ENCODE assay signal across 8 mouse cellular contexts in the genomic region with DNA sequence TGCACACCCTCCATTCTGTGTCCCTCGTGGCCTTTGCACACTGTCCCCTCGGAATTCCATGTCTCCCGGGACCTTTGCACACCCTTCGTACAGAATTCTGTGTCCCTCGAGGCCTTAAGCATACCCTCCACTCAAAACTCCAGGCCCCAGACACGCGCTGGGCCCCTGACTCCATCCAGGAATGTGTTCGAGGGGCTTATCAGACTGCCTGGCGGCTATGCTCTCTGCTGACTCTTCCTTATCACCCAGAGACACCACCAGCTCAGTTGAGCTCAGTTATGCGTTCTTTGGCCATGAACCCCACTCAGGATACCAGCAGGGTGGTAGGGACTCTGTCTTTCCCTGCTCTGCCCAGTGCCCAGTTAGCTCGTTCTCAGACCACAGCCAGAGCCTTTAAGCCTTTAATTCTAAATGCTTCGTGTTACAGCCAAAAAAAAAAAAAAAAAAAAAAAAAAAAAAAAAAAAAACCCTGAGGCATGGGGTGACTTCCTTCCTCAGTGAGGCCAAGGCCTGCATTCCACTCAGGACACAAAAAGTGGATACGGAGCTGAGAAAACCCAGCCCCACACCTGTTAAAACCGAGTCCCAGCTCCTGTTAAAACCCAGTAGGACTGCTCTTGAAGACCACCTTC. TPM values are rescaled to one million over a fixed set of nuclear protein-coding genes. Genes with fewer than 3 reads are reported as not detected.
DNase-seq lines count a peak whose midpoint lies in the region; ATAC-seq and TF ChIP-seq lines count a peak whose summit lies in the region.

No protein-coding gene starts in this region.

- peaks cover 34% of the 10 kb centered on the region for H3K4me1 ChIP-seq in heart, embryonic 11.5 days (ENCODE audit: control insufficient read depth, insufficient read depth, low read length)
- peaks cover 8% of the 10 kb centered on the region; the same call in 1 of the 2 replicates for H3K4me1 ChIP-seq in bone marrow, adult 2 months (ENCODE audit: control insufficient read depth, insufficient read depth, low read length)
- H3K4me1 ChIP-seq in hindbrain, embryonic 14.5 days (replicated peaks; ENCODE audit: control insufficient read depth, insufficient read depth, low read length), result peaks cover 13% of the 10 kb centered on the region; the same call in 1 of the 2 replicates
- peaks cover 33% of the 10 kb centered on the region for H3K4me1 ChIP-seq in midbrain, embryonic 13.5 days (replicated peaks)

- H3K9me3 ChIP-seq in heart, embryonic 11.5 days (replicated peaks; ENCODE audit: control insufficient read depth, low read length), result no peaks in the 10 kb centered on the region
- H3K9me3 ChIP-seq in hindbrain, embryonic 14.5 days (ENCODE audit: control insufficient read depth, low read length), result no peaks in the 10 kb centered on the region
- H3K9me3 ChIP-seq in midbrain, embryonic 13.5 days, result no peaks in the 10 kb centered on the region

- ATAC-seq in heart, embryonic 11.5 days (replicated peaks; ENCODE audit: insufficient number of reproducible peaks, low FRiP score, low TSS enrichment), result peak; percentile 65
- ATAC-seq in hindbrain, embryonic 14.5 days (ENCODE audit: low FRiP score), result no peak
- no peak for ATAC-seq in midbrain, embryonic 13.5 days

- no peaks in the 10 kb centered on the region for H3K27me3 ChIP-seq in heart, embryonic 11.5 days (ENCODE audit: control insufficient read depth, insufficient read depth, low read length)
- 0 out of 2 replicates have a peak, but pooled peaks cover 15% of the 10 kb centered on the region for H3K27me3 ChIP-seq in hindbrain, embryonic 14.5 days (ENCODE audit: control insufficient read depth, insufficient read depth, low read length)
- peaks cover 21% of the 10 kb centered on the region for H3K27me3 ChIP-seq in midbrain, embryonic 13.5 days

- peak overlapping the region; percentile 76 for H3K27ac ChIP-seq in heart, embryonic 11.5 days (ENCODE audit: low read depth, low read length)
- H3K27ac ChIP-seq in bone marrow, adult 2 months (ENCODE audit: control insufficient read depth, insufficient read depth, low read depth, low read length, poor library complexity), result peak overlapping the region; percentile 57; the same call in 1 of the 2 replicates
- H3K27ac ChIP-seq in hindbrain, embryonic 14.5 days, result no peak overlapping the region
- H3K27ac ChIP-seq in midbrain, embryonic 13.5 days, result no peak overlapping the region

- H3K9ac ChIP-seq in heart, embryonic 11.5 days (ENCODE audit: low read depth, low read length), result peak overlapping the region; percentile 85
- H3K9ac ChIP-seq in hindbrain, embryonic 14.5 days, result peak overlapping the region; percentile 71
- H3K9ac ChIP-seq in midbrain, embryonic 13.5 days (replicated peaks), result peak overlapping the region; percentile 70

- TF ChIP-seq POLR2A in bone marrow, adult 2 months (IDR thresholded peaks at IDR 0.05; ENCODE audit: borderline replicate concordance, control insufficient read depth, low read depth, low read length), result no peak

- H3K4me3 ChIP-seq in heart, embryonic 11.5 days (ENCODE audit: low read depth, low read length), result peak overlapping the region; percentile 91
- H3K4me3 ChIP-seq in bone marrow, adult 2 months (replicated peaks; ENCODE audit: control insufficient read depth, low read depth, low read length), result no peak overlapping the region
- H3K4me3 ChIP-seq in hindbrain, embryonic 14.5 days (replicated peaks; ENCODE audit: low read length), result peak overlapping the region; percentile 51
- H3K4me3 ChIP-seq in midbrain, embryonic 13.5 days (replicated peaks), result peak overlapping the region; percentile 69

- H3K4me2 ChIP-seq in heart, embryonic 11.5 days, result peak overlapping the region; percentile 99
- H3K4me2 ChIP-seq in hindbrain, embryonic 14.5 days (replicated peaks), result peak overlapping the region; percentile 75
- peak overlapping the region; percentile 94 for H3K4me2 ChIP-seq in midbrain, embryonic 13.5 days (replicated peaks)

- H3K36me3 ChIP-seq in heart, embryonic 11.5 days (ENCODE audit: control insufficient read depth, insufficient read depth, low read length), result no peaks in the 10 kb centered on the region
- H3K36me3 ChIP-seq in hindbrain, embryonic 14.5 days (replicated peaks; ENCODE audit: control insufficient read depth, insufficient read depth), result no peaks in the 10 kb centered on the region
- H3K36me3 ChIP-seq in midbrain, embryonic 13.5 days, result no peaks in the 10 kb centered on the region

- no peak for DNase-seq in heart, postnatal 4 days
- DNase-seq in hindbrain, embryonic 14.5 days (ENCODE audit: low spot score), result no peak
- no peak for DNase-seq in gastrocnemius, adult 18-20 months (ENCODE audit: low spot score)
- no peak for DNase-seq in retina, postnatal 1 day
- DNase-seq in frontal cortex, postnatal 10 days (ENCODE audit: low spot score in 2 of 2), result no peak

- WGBS in heart, embryonic 11.5 days (ENCODE audit: insufficient replicate concordance), result 17% methylated on average over 14 of the region's 14 CpGs
- WGBS in bone marrow, adult 2 months, result 35% methylated on average over 14 of the region's 14 CpGs
- 60% methylated on average over 14 of the region's 14 CpGs for WGBS in hindbrain, embryonic 14.5 days
- 56% methylated on average over 14 of the region's 14 CpGs for WGBS in midbrain, embryonic 13.5 days

- TF ChIP-seq CTCF in bone marrow, adult 2 months (IDR thresholded peaks at IDR 0.05; ENCODE audit: control insufficient read depth, insufficient read depth, low read length), result no peak

RNA-seq across cellular contexts. Expression of a gene that starts 0.7 kb away (rescaled TPM):
- 57.1 and 67.0 TPM in 2 replicates for polyA plus RNA-seq in heart, embryonic 11.5 days (2014; fragmentation: Nextera tagmentation; extraction: Ambion mirVana)
- total RNA-seq in heart, postnatal 4 days (2021), result 10 to 100 TPM; 65.7 to 67.0 TPM
- 24.6 and 26.9 TPM in 2 replicates for polyA plus RNA-seq in bone marrow, adult 2 months (2011; ENCODE audit: insufficient read depth, insufficient read length, low replicate concordance, missing spikeins)
- polyA plus RNA-seq in hindbrain, embryonic 14.5 days (2014; fragmentation: Nextera tagmentation; extraction: Ambion mirVana), result 36.5 and 39.9 TPM in 2 replicates
- 22.1 and 22.8 TPM in 2 replicates for polyA plus RNA-seq in midbrain, embryonic 13.5 days (2015; fragmentation: Nextera tagmentation; extraction: Ambion mirVana)
- total RNA-seq in gastrocnemius, adult 18-20 months (2021), result 10 to 100 TPM; 10.0 to 11.0 TPM

RNA-seq across cellular contexts. Expression of a gene that starts 47.5 kb away (rescaled TPM):
- polyA plus RNA-seq in heart, embryonic 11.5 days (2014; fragmentation: Nextera tagmentation; extraction: Ambion mirVana), result 0.42 TPM in 1 of 2 replicates, not detected in the other
- total RNA-seq in heart, postnatal 4 days (2021), result under 1 TPM; 0.21 to 0.29 TPM
- not detected in 2 replicates for polyA plus RNA-seq in bone marrow, adult 2 months (2011; ENCODE audit: insufficient read depth, insufficient read length, low replicate concordance, missing spikeins)
- 0.63 TPM in 1 of 2 replicates, not detected in the other for polyA plus RNA-seq in hindbrain, embryonic 14.5 days (2014; fragmentation: Nextera tagmentation; extraction: Ambion mirVana)
- polyA plus RNA-seq in midbrain, embryonic 13.5 days (2015; fragmentation: Nextera tagmentation; extraction: Ambion mirVana), result 0.39 and 0.89 TPM in 2 replicates
- under 1 TPM in 1 of 2 experiments, not detected in 1; 0.24 TPM for total RNA-seq in gastrocnemius, adult 18-20 months (2021)

RNA-seq across cellular contexts. Expression of a gene that starts 48.4 kb away (rescaled TPM):
- polyA plus RNA-seq in heart, embryonic 11.5 days (2014; fragmentation: Nextera tagmentation; extraction: Ambion mirVana), result 833 and 922 TPM in 2 replicates
- 100 to 1,000 TPM; 781 to 834 TPM for total RNA-seq in heart, postnatal 4 days (2021)
- 98.4 and 168 TPM in 2 replicates for polyA plus RNA-seq in bone marrow, adult 2 months (2011; ENCODE audit: insufficient read depth, insufficient read length, low replicate concordance, missing spikeins)
- polyA plus RNA-seq in hindbrain, embryonic 14.5 days (2014; fragmentation: Nextera tagmentation; extraction: Ambion mirVana), result 1,333 and 1,355 TPM in 2 replicates
- polyA plus RNA-seq in midbrain, embryonic 13.5 days (2015; fragmentation: Nextera tagmentation; extraction: Ambion mirVana), result 1,275 and 1,322 TPM in 2 replicates
- 1,000 to 10,000 TPM; 1,764 to 2,031 TPM for total RNA-seq in gastrocnemius, adult 18-20 months (2021)

Comparison
In these comparisons a context has a peak if more than half of its experiments do, and no peak if none do; other contexts are left out.
1. H3K27ac ChIP-seq: peak in heart, embryonic 11.5 days (single experiment) and bone marrow, adult 2 months (single experiment); none in hindbrain, embryonic 14.5 days (single experiment) and midbrain, embryonic 13.5 days (single experiment).
2. Peak in every context shown above with its lines, with median percentiles within 50 percentile points of each other: H3K4me2 ChIP-seq and H3K9ac ChIP-seq.